Mouse (Mus musculus) spleen, postnatal 0 days (tissue): ENCODE data around the gene Lars2. TPM values are rescaled to one million over a fixed set of nuclear protein-coding genes. Genes with fewer than 3 reads are reported as not detected.

Experiments
- polyA plus RNA-seq: library from polyadenylated mRNA; unstranded; fragments of >200 nt; fragmentation: Nextera tagmentation; extraction: Ambion mirVana; gene quantifications from 2 replicates; pipeline ENCODE4 v1.2.1, GENCODE M21; 2015

Lars2 gene
- polyA plus RNA-seq = 1,520 and 1,659 TPM in 2 replicates

DNA sequence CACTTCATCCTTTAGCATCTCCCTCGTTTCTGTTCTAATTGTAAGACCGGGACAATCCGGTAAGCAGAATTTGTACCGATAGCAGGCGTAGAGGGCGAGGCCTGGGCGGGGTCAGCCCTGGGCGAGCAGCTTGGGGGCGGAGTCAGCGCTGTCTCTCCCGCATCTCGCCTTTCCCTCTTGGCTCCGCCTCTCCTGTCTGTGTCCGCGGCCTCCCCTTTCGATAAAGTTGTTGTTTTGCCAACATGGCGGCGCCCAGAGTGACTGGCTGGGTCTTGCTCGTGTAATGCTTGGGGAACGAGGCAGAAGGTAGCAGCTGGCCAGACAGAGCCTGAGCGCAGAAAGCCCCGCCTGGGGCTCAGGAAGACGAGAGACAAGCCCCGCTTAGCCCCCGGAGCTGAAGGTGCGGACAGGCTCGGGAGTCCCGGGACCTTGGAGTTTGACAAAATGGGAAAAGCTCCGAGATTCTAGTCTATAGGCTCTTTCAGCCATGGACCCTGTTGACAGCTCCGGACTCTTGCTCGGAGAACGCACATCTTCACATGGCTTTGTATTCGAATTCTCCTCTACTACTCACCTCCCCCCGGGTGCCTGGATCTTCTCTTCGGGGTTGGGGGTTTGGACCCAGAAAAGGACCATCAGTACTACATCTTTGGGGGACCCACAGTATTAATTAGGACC is at the start of gene Lars2:
Gene Lars2 (plus strand): TSS at position 220 of the 678 bp plus-strand sequence.

DNA sequence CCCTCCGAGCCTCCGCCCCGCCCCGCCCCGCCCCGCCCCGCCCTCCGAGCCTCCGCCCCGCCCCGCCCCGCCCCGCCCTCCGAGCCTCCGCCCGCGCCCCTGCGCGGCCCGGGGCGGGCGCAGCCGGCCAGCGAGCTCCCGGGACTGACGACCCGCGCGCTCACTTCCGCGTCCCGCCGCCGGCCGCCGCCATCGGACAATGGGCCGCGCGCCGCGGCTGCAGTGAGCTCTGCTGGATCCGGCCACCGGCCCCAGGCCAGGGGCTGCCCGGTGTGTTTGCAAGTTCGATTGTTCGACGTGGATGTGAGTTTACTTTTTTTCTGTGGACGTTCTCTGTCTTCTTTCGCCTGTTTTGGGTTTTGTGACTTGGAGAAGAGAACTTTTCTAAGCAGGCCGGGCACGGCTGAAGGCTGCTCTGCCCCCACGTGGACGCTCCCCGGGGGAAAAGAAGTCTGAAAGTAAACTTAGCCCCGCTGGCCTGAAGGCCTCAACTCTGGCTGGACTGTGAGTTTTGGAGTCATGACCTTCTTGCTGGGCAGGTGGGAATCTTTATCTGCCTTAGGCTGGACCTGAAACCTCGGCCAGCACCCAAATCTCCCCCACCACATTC is 112.0 kb downstream of the Lars2 start, which contains the start of gene Limd1:
Gene Limd1 (plus strand): TSS at position 121 of the 610 bp plus-strand sequence.

Other genes starting within 250 kb of the Lars2 start
- gene Clec3b, start 216.0 kb upstream of the Lars2 start, polyA plus RNA-seq = 3.2 and 4.6 TPM in 2 replicates
- 0.08 TPM in 1 of 2 replicates, not detected in the other for gene Cdcp1, start 150.9 kb upstream of the Lars2 start, polyA plus RNA-seq
- 3.6 and 3.9 TPM in 2 replicates for gene Tmem158, start 106.2 kb upstream of the Lars2 start, polyA plus RNA-seq
- gene Limd1, start 111.8 kb downstream of the Lars2 start, polyA plus RNA-seq = 25.5 and 26.7 TPM in 2 replicates
- 19.8 and 22.6 TPM in 2 replicates for gene Sacm1l, start 162.8 kb downstream of the Lars2 start, polyA plus RNA-seq